Mouse (Mus musculus) hindbrain, embryonic 16.5 days (tissue): ENCODE data around the gene Abr. TPM values are rescaled to one million over a fixed set of nuclear protein-coding genes. Genes with fewer than 3 reads are reported as not detected.

Experiments
- ATAC-seq: fragments of 200-750 bp; cut with Nextera tagmentation; 2 replicates; pipeline ENCODE4 v1.8.0; 2017; ENCODE audit warnings: moderate TSS enrichment, moderate library complexity
- H3K27ac ChIP-seq: fragments of 300-500 bp; sonication (generic); 2 replicates; pipeline ENCODE4 v1.5.1; 2014; ENCODE audit warnings: low read depth, mild to moderate bottlenecking, control low read depth, low read length, moderate library complexity
- H3K27me3 ChIP-seq: fragments of 300-500 bp; sonication (generic); replicated peaks from 2 replicates; pipeline ENCODE4 v1.6.1; 2014; ENCODE audit warnings: low read length; ENCODE audit not compliant: control insufficient read depth, insufficient read depth
- H3K36me3 ChIP-seq: fragments of 300-500 bp; sonication (generic); 2 replicates; pipeline ENCODE4 v1.6.1; 2014; ENCODE audit warnings: mild to moderate bottlenecking, low read length, moderate library complexity, mixed read lengths; ENCODE audit not compliant: control insufficient read depth, insufficient read depth
- H3K4me1 ChIP-seq: fragments of 300-500 bp; sonication (generic); 2 replicates; pipeline ENCODE4 v1.6.1; 2014; ENCODE audit warnings: low read depth, low read length; ENCODE audit not compliant: control insufficient read depth, insufficient read depth
- H3K4me2 ChIP-seq: fragments of 300-500 bp; sonication (generic); 2 replicates; pipeline ENCODE4 v1.6.1; 2014; ENCODE audit warnings: mild to moderate bottlenecking, low read length, control low read depth, moderate library complexity
- H3K4me3 ChIP-seq: fragments of 300-500 bp; sonication (generic); 2 replicates; pipeline ENCODE4 v1.5.1; 2014; ENCODE audit warnings: mild to moderate bottlenecking, low read length, control low read depth, moderate library complexity
- H3K9ac ChIP-seq: fragments of 300-500 bp; sonication (generic); 2 replicates; pipeline ENCODE4 v1.6.1; 2014; ENCODE audit warnings: low read depth, mild to moderate bottlenecking, control low read depth, low read length, moderate library complexity
- H3K9me3 ChIP-seq: fragments of 300-500 bp; sonication (generic); 2 replicates; pipeline ENCODE4 v1.6.1; 2014; ENCODE audit warnings: mild to moderate bottlenecking, low read length, moderate library complexity; ENCODE audit not compliant: control insufficient read depth
- WGBS: fragments of 180-500 bp; shearing (Covaris S2); extraction: QIAGEN DNeasy Blood & Tissue Kit; methylation state at CpG from one replicate; pipeline ENCODE4 v1.1.7; 2014; 5-methylcytosine and 5-hydroxymethylcytosine counted together
- polyA plus RNA-seq: library from polyadenylated mRNA; unstranded; fragments of >200 nt; fragmentation: Nextera tagmentation; extraction: Ambion mirVana; gene quantifications from 2 replicates; pipeline ENCODE4 v1.2.1, GENCODE M21; 2015

Abr gene
- polyA plus RNA-seq, 1 experiment from 2014 or later, result 85.2 TPM

DNA sequence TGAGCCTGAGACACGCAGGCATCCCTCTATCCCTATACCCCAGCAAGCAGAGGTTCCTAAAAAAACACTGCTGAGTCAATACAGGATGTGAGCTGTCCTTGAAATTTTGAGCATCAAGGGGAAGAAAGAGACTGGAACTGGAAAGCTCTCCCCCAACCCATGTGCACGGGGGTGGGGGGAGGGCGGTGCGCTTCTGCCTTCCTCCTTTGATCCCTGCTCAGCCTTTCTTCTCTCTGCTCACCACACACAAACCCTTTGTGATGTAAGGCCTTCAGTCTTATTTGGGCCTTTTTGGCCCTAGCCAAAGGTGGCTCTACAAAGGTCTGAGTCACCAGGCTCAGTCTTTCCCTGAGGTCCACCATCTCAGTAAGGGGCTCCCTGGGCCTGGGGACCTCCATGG, 59.9 kb downstream of the Abr start:
- ATAC-seq, result no peak

DNA sequence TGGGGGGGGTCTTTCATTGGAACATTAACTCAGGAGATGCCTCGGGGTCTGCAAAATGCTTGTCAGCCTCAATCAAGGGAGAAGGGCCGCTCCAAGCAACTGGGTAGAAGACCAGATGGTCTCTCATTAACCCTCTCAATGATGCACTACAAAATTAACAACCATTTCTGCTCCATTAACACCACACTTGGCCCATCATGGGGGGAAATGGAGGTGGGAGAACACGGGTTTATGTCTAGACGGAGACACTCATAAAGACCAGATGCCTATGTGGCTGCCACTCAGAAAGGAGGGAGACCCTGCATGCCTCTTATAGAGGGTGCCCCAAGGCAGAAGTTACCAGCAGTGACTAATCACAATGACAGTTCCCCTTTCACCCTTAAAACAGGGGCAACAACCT, 64.3 kb downstream of the Abr start:
- H3K27me3 ChIP-seq, result no peaks in the 10 kb centered on the region
- 0 out of 2 replicates have a peak, but pooled peaks have one; percentile 48 for ATAC-seq
- WGBS, result 63% methylated on average over 4 of the region's 4 CpGs
- H3K4me1 ChIP-seq, result peaks cover 3% of the 10 kb centered on the region; the same call in 1 of the 2 replicates
- no peak overlapping the region for H3K9ac ChIP-seq
- no peak overlapping the region for H3K4me3 ChIP-seq
- no peak overlapping the region for H3K4me2 ChIP-seq
- no peaks in the 10 kb centered on the region for H3K36me3 ChIP-seq
- no peaks in the 10 kb centered on the region for H3K9me3 ChIP-seq
- no peak overlapping the region for H3K27ac ChIP-seq

More for the DNA sequence above, 59.9 kb downstream of the Abr start:
- H3K4me1 ChIP-seq, result peaks cover 10% of the 10 kb centered on the region
- H3K9me3 ChIP-seq, result no peaks in the 10 kb centered on the region
- H3K36me3 ChIP-seq, result no peaks in the 10 kb centered on the region
- no peak overlapping the region for H3K27ac ChIP-seq
- no peak overlapping the region for H3K9ac ChIP-seq
- no peaks in the 10 kb centered on the region for H3K27me3 ChIP-seq
- H3K4me3 ChIP-seq, result no peak overlapping the region
- no peak overlapping the region for H3K4me2 ChIP-seq
- 33% methylated on average over 4 of the region's 4 CpGs for WGBS

DNA sequence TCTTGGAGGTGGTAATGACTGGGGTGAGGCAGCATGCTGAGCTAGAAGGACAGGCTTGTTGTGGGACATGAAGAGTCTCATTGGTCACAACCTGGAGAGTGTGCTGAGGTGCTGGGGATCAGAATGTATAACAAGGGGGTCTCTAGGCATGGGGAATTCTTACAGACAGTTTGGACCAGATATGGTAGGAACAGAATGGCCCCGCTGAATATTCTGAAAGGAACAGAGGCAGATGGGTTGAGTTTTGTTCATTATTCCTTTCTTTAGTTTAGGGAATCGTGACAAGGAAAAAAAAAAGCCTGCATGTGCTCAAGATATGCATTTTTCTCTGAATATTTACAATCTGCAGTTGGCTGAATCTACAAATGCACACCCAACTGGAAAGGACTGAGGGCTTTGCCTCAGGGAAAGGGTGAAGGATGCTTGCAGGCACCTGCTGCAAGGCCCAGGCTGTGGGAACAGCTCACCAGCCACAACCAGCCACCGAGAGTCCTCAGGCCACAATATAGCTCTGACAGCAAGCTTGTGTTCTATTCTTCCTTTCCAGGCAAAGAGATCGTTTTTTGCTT, 73.9 kb downstream of the Abr start:
- Histone ChIP-seq H3K4me1 (no peaks in the 10 kb centered on the region; the same call in 1 of the 2 replicates), H3K36me3 (no peaks in the 10 kb centered on the region), H3K9me3 (no peaks in the 10 kb centered on the region), H3K4me3 (no peak overlapping the region), H3K4me2 (no peak overlapping the region), H3K9ac (no peak overlapping the region), H3K27ac (no peak overlapping the region), H3K27me3 (no peaks in the 10 kb centered on the region)
- ATAC-seq, result no peak
- 74% methylated on average over 4 of the region's 4 CpGs for WGBS

DNA sequence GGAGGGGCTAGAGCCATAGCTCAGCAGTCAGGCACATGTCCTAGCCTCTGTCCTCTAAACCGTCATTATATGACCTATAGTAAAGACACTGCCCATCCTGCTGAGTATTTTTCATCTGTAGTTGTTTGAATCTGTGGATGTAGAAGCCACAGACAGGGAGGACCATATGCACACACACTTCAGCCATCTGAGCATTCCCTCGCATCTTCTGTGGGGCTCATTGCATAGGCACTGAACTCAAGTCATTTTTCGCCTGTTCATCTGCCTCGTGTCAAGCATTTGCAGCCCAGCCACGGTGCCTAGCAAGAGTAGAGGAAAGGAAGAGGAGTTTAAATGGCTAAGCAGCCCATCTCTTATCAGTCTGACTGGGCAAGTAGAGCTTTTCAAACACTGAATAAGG, 74.7 kb downstream of the Abr start:
- Histone ChIP-seq H3K27ac (no peak overlapping the region), H3K27me3 (no peaks in the 10 kb centered on the region), H3K4me2 (no peak overlapping the region), H3K9ac (no peak overlapping the region), H3K36me3 (no peaks in the 10 kb centered on the region), H3K4me1 (no peaks in the 10 kb centered on the region; the same call in 1 of the 2 replicates), H3K4me3 (no peak overlapping the region), H3K9me3 (no peaks in the 10 kb centered on the region)
- ATAC-seq, result no peak
- 65% methylated on average over 5 of the region's 5 CpGs for WGBS

DNA sequence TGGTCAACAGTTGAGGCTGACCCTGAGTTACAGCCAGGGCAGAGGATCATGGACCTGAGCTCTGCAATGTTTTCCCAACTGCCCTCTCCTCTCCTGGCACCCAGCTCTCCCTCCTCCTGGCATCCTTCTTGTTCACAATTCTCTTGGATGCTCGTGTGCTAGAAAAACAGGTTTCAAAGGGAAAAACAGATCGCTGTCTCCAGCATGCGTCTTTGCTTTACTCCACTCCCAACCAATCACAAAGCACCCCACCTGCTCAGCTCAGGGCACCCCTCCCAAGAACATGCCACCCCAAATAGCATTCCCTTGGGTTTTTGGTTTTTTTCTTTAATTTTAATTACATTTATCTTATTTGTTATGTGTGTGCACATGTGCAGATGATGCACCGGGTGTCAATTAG, 75.7 kb downstream of the Abr start:
- no peak for ATAC-seq
- no peaks in the 10 kb centered on the region for H3K9me3 ChIP-seq

DNA sequence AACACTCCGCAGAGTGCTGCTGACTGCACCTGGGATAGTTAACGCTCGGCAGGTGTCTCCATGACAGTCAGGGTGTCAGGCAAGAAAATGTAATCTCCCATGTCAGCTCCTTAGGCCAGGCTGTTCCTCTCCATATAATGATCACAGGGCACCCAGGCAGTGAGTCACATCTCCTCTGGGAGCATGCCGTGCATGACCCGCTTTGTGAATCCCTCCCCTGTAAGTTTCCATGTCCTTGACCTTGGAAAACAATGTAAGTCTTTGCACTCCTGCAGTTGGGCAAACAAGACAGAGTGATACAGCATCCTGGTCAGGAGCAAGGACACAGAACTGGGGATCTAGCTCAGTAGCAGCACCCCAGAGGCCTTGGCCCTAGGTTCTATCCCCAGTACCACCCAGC, 78.8 kb downstream of the Abr start:
- Histone ChIP-seq H3K4me3 (no peak overlapping the region), H3K4me2 (no peak overlapping the region), H3K36me3 (no peaks in the 10 kb centered on the region), H3K27ac (no peak overlapping the region), H3K4me1 (no peaks in the 10 kb centered on the region; the same call in 1 of the 2 replicates), H3K9ac (no peak overlapping the region), H3K27me3 (no peaks in the 10 kb centered on the region), H3K9me3 (no peaks in the 10 kb centered on the region)
- no peak for ATAC-seq
- 82% methylated on average over 5 of the region's 5 CpGs for WGBS

More for the DNA sequence above, 75.7 kb downstream of the Abr start:
- Histone ChIP-seq H3K4me2 (no peak overlapping the region), H3K9ac (no peak overlapping the region), H3K4me3 (no peak overlapping the region), H3K36me3 (no peaks in the 10 kb centered on the region), H3K4me1 (no peaks in the 10 kb centered on the region; the same call in 1 of the 2 replicates), H3K27me3 (no peaks in the 10 kb centered on the region), H3K27ac (no peak overlapping the region)
- 72% methylated on average over 4 of the region's 4 CpGs for WGBS

DNA sequence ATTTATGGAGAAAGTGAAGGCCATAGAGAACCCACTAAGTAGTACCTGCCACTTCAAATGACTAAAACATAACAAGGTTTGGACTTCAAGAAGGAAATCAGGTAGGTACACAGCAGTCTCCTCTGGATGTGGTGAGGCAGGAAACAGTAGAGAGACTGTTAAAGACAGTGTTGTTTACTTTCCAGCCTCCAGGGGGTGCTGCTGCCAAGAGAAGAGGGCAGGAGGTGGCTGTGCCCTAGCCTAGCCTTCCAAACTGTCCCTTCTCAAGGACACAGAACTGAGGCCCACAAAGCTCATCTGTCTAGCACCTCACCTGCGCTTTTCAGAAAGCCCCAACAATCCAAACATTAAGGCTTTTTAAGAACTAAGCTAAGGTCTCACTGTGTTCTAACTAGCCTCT, 81.1 kb downstream of the Abr start:
- no peaks in the 10 kb centered on the region for H3K4me1 ChIP-seq
- no peaks in the 10 kb centered on the region for H3K27me3 ChIP-seq
- H3K9me3 ChIP-seq, result no peaks in the 10 kb centered on the region
- H3K4me3 ChIP-seq, result no peak overlapping the region
- peak; percentile 73; the same call in 1 of the 2 replicates for ATAC-seq
- H3K27ac ChIP-seq, result no peak overlapping the region
- H3K9ac ChIP-seq, result no peak overlapping the region
- WGBS, result 36% methylated on average over 1 of the region's 1 CpGs
- no peak overlapping the region for H3K4me2 ChIP-seq
- H3K36me3 ChIP-seq, result no peaks in the 10 kb centered on the region

DNA sequence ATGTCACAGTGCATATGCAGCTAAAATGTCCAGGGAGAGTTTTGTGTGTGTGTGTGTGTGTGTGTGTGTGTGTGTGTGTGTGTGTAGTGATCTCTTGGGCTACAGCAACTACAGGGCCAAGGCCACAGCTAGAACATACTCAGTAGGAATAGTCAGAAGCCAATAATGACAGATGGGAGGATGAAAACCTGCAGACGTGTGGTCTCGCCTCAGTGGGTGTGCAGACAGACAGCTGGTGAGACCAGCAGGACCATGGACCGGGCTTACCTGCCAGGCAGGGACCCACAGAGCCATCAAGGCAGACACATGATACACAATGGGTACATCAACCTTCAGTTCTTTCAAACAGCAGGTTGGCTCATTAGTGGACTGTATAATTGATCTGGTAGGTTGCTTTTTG, 84.7 kb downstream of the Abr start:
- 58% methylated on average over 3 of the region's 3 CpGs for WGBS
- ATAC-seq, result no peak
- H3K27ac ChIP-seq, result no peak overlapping the region; the same call in 1 of the 2 replicates

DNA sequence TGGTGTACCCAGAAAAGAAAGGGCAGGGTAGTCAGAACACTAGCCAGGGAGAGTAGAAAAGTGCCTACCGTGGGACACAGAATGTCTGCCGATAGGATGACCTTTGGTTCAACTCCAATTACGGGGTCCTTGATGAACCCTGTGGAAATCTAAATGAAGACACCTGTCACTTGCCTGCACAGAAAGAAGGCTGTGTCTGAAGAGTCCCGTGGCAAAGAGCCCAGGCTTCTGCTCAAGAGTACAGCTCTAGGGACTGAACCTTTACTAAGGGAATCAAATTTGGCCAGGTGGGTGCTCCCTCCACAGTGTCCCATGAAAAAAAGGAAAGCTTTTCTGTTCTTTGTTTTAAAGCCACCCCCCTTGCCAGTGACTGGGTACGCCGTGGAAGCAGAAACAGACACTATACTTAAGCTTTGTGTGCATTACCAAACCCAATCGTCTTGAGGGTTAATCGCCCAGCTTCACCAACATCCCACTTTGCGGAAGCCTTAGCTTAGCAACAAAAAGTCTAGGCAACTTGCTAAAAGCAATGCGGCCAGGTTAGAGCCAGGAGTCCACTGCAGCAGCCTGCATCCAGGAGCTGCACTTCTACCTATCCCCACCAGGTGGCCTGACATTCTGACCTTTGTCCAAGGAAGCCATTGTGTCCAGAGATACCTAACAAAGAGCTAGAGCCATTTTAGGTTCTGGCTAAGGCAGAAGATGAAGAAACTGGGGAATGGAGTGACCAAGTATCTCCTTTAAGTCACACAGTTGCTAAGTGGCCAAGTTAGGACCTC, 85.3 kb downstream of the Abr start:
- WGBS, result 79% methylated on average over 10 of the region's 10 CpGs
- H3K27me3 ChIP-seq, result no peaks in the 10 kb centered on the region
- no peak overlapping the region; the same call in 1 of the 2 replicates for H3K27ac ChIP-seq
- no peak overlapping the region for H3K9ac ChIP-seq
- no peak overlapping the region for H3K4me3 ChIP-seq
- H3K9me3 ChIP-seq, result no peaks in the 10 kb centered on the region
- H3K4me2 ChIP-seq, result no peak overlapping the region
- ATAC-seq, result no peak
- H3K4me1 ChIP-seq, result peaks cover 5% of the 10 kb centered on the region; the same call in 1 of the 2 replicates
- no peaks in the 10 kb centered on the region for H3K36me3 ChIP-seq

More for the DNA sequence above, 84.7 kb downstream of the Abr start:
- no peaks in the 10 kb centered on the region for H3K9me3 ChIP-seq
- H3K4me2 ChIP-seq, result no peak overlapping the region
- H3K27me3 ChIP-seq, result no peaks in the 10 kb centered on the region
- H3K36me3 ChIP-seq, result no peaks in the 10 kb centered on the region
- no peaks in the 10 kb centered on the region for H3K4me1 ChIP-seq
- no peak overlapping the region for H3K4me3 ChIP-seq
- no peak overlapping the region for H3K9ac ChIP-seq
